Mouse (Mus musculus): ENCODE measurements around the gene Jam2.

Jam2 gene

DNA sequence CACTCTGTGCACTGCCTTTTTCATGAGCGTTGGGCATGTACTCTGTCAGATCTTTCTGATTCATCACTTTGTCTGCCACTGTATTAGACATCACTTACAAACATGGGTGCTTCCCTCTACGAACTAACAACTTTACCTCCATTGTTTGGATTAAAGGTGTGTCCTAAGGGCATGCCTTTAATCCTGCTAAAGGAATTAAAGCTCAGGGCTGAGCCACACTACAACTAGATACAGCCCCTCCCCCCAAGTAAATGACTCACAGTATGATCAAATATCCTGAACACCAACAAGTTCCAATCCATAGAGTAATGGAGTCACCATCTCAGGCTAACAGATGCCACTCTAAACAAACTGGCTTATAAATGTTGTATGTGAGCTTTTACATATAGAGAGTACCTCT, 64.7 kb downstream of the Jam2 start:
- DNase-seq (ENCODE audit: low spot score in 2 of 2), result no peak

DNA sequence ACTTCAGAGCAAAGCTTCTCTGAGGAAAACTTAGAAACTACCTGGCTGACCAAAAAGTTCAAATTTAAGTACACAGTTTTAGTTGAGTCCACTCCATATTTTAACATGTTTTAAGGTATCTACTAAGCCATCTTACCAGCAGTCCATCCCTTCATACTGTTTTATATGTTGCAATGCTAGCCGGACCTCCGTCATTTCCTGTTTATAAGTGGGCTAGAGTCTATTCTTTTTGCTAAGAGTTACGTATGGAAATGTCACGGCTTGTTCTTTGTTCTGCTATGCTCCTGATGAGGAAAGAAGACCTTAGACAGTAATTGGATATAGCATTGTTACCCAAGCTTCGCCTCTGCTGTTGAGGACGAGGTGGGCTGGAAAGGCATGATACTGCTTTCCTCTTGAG, 79.6 kb downstream of the Jam2 start:
- DNase-seq (ENCODE audit: low spot score in 2 of 2), result no peak

DNA sequence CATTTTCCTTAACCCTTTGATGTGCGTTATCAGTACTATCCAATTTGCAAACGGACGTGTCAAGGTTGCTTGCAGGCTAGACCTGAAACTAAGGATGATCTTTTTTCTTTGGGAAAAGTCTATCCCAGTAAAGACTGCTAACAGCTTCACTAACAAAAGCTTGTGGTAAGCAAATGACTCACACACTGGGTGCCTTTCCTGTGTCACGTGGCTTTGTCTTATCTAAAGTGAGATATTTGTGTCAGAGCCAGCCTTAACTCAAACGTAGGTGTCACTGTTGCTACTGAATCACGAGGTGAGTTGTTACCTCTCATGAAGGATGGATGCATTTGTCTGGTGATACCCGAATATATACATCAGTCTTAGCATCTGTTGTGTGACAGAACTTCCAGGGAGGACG, 90.7 kb downstream of the Jam2 start:
- DNase-seq (ENCODE audit: low spot score in 2 of 2), result no peak

DNA sequence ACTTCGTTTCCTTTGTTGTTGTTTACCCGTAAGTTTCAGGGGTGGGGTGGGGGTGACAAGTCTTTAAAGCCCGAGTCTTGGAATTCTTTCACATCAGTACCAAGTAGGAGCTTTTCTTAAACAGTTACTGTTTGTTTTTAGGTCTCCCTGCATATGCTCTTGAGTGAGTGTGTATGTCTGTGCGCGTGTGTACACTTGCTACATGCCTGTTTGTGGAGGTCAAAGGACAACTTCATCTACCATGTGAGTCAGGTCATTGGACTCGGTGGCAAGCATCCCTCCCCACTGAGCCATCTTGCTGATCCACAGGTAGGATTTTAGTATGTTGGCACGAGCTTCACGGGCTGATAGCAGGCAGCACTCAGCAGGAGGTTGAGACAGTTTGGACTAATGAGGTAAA, 99.9 kb downstream of the Jam2 start:
- no peak for DNase-seq (ENCODE audit: low spot score in 2 of 2)

DNA sequence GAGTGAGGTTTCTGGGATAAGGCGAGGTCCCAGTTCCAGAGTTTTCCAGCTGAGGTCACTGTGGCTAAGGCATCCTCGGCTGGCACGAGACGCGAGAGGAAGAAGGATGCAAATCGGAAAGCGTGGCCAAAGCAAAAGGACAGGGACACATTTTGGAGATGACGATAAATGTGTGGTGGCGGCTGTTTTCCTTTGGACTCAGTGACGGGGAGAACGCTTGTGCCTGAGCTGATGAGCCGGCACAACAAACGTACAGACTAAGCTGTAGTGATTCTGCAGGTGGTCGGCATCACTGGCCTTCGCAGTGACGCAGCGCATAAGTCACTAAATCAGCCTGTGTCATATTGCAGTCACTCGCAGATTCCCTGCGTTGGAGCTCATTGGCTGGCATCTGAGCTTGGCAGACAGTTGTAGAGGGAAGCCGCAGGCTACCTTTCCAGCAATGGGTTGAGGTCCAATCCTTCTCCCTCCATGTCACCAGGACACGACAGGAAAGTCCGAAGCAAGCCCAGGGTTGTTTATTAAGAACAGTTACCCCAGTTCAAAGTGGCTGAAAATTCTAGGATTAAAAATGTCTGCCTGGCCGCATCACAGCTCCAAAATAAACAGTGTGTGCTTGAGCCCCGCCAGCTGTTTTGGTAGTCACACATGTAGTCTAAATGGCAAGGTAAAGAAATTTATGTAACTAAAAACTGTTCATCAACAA, 101.2 kb downstream of the Jam2 start:
- no peak for DNase-seq (ENCODE audit: low spot score in 2 of 2)
